Mouse (Mus musculus) c-Kit-positive CD71-negative TER-119-negative erythroid progenitor cells, embryonic 14.5 days (primary cell): ENCODE measurements around the gene Adam30.
"Not testable (repeated sequence)": the region's sequence is repeated elsewhere in the genome, so short reads cannot be mapped to it uniquely, and the experiment has no call there.

Experiments
- DNase-seq: peaks from one replicate; pipeline ENCODE4 v3.0.0-alpha.2; 2013; ENCODE audit warnings: low read depth

Adam30 gene

DNA sequence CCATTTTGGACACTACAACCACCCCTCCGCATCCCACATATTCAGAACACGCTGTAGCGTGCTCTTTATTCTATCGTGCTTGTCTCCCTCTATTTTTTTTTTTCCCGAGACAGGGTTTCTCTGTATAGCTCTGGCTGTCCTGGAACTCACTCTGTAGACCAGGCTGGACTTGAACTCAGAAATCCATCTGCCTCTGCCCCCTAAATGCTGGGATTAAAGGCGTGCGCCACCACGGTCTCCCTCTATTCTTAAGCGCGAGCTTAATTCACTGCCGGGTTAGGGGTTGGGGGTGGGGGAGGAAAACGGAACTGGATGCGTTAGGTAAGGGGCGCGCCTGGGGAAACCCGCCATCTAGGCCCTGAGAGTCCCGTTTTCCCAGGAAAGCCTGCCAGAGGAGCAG, at the start of gene Adam30:
Adam30 (plus strand) TSS at position 301 of the 400 bp plus-strand sequence.
- no peak for DNase-seq

- no peak for DNase-seq
These were observed 42.2 kb upstream of the Adam30 start for GRCm38 (mm10) chr3:98118252-98118651.

DNA sequence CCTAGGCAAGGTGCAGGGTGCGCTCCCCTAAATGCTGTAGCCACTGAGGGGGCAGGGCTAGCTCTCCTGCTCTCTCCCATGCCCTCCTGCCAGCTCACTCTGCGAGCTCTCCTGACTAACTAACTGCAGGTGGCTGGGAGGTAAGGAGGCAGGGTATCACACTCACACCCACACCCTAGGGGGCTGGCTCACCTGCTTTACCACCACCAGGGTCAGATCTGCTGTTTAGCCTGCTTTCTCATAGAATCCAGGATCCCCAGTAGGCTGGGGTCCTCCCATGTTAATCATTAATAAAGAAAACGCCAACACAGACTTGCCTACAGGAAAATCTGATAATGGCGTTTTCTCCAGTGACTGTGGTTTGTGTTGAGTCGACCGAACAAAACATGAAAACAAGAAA, 41.1 kb upstream of the Adam30 start:
- no peak for DNase-seq

GRCm38 (mm10) chr3:98120884-98121283, 39.5 kb upstream of the Adam30 start:
- no peak for DNase-seq

- no peak for DNase-seq
These were observed 32.7 kb upstream of the Adam30 start for GRCm38 (mm10) chr3:98127775-98128174.

DNA sequence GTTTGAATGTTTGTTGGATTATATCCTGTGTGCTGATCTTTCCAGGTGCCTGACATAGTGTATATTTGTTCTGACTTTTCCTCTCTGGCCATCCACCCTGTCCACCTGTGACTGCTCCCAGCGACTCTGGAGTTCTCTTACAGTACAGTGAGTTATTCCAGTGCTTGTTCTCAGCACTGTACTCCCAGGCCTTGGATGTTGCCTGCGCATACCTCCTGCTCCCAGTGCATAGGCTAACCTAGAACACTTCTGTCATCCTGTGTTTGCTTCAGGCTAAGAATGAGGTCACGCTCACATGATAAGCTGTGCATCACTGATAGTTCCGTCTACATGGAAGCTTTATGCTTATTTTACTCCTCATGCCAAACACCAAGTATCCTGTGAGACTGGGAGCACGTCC, 31.7 kb upstream of the Adam30 start:
- DNase-seq, result no peak

DNA sequence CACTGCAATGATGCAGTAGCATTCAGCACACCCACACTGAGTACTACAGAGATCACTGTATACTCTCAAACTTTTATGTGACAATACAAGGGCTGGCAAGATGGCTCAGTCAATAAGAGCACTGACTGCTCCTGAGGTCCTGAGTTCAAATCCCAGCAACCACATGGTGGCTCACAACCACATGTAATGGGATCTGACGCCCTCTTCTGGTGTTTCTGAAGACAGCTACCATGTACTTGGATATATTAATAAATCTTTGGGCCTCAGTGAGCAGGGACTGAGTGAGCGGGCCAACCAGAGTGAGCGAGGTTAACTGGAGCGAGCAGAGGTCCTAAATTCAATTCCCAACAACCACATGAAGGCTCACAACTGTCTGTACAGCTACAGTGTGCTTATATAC, 28.3 kb upstream of the Adam30 start:
- not testable (repeated sequence) for DNase-seq

DNA sequence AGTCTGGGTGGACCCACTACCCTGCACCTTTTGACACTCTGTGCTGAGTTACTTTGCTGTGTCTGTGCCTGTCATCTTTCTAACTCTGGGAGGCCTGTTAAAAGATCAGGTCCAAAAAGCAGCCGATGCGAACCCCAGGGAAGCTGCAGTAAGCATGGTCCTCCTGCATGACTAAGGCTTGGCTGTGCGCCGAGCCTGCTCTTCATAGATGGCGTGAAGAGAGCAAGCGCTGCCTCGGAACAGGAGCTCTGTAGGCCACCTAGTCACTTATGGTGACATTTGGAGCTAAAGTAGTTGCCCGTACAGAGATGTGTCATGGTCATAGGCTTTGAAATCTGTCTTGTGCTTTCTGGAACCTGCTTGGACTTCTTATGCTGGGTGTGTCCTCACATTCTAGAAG, 27.8 kb upstream of the Adam30 start:
- no peak for DNase-seq

- DNase-seq, result no peak
These were observed 19.0 kb upstream of the Adam30 start for GRCm38 (mm10) chr3:98141456-98141855.

- DNase-seq, result no peak
These were observed 17.6 kb upstream of the Adam30 start for GRCm38 (mm10) chr3:98142862-98143261.

DNA sequence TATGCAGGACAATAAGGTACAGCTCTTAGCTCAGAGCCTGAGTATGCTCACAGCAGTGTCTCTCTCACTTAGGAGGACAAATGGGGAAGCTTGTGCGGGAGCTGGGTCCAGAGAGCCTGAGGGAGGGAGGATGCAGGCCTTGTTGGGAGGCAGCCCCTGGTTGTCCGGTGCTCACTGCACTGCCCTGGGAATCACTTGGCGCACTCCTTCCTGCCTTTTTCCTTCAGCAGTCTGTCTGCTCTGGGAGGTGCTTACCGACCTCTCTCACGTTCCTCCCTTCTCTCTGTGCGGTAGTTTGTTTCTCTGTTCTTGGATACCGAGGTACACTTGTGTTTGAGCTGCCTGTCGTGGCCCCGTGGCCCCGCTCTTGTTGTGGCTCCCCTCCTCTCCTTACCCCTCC, 15.2 kb upstream of the Adam30 start:
- DNase-seq, result no peak

GRCm38 (mm10) chr3:98146471-98147410, 13.7 kb upstream of the Adam30 start:
- no peak for DNase-seq

DNA sequence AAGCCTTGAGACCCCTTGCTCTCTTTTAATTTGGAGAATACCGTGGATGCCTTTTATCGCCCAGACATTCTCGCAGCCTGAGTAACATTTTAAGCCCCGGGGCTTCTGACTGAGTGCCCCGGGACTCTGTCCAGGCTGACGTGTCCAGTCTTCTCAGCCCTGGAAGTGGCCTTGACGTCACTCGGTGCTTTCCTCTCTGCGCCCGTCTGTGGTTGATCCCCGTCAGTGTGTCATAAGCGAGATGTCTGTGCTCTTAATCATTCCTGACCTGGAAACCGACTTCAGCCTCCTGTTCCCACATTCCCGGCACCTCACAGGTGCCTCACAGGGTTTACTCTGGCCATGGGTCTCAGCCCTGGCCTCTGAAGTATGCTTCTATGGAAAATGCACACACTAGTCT, 12.7 kb upstream of the Adam30 start:
- no peak for DNase-seq

- no peak for DNase-seq
These were observed 10.5 kb upstream of the Adam30 start for GRCm38 (mm10) chr3:98149881-98150280.

- DNase-seq, result no peak
These were observed 9.4 kb upstream of the Adam30 start for GRCm38 (mm10) chr3:98151016-98151415.

DNA sequence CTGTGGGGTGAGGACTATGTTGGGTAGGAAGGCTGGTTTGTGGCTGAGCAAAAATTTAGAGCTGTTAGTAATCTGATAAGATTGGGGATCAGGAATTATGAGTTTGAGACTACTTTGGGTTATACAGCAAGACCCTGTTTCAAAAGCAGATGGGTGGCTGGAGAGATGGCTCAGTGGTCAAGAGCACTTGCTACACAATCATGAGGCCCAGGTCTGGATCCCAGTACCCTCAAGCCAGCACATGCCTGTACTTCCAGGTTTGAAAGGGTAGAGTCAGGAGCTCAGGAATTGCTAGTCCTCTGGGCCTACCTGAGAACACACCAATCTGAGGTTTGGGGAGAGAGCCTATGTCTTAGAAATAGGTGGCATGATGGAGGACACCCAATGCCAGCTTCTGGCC, 7.0 kb upstream of the Adam30 start:
- no peak for DNase-seq

GRCm38 (mm10) chr3:98156158-98156557, 4.3 kb upstream of the Adam30 start:
- no peak for DNase-seq

GRCm38 (mm10) chr3:98157073-98157472, 3.4 kb upstream of the Adam30 start:
- peak; percentile 12 for DNase-seq

DNA sequence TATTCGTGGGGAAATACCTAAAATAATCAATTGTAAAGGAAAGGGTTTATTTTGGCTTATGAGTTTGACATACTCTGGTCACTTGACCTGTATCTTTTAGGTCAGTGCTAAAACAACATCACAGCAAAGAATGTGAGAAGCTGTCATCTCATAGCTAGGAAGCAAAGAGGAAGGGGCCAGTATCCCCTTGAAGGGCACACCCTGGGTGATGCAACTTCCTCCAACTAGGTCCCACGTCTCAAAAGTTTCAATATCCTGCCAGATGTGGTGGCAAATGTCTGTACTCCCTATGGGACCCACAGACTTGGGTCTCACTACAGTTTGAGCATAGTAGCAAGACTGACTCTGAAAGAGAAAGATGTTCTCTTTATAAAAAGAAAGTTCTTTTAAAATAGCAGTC, 2.8 kb upstream of the Adam30 start:
- peak; percentile 19 for DNase-seq

GRCm38 (mm10) chr3:98158646-98159045, 1.8 kb upstream of the Adam30 start:
- no peak for DNase-seq

- no peak for DNase-seq
These were observed 1.1 kb upstream of the Adam30 start for GRCm38 (mm10) chr3:98159289-98159688.

- no peak for DNase-seq
These were observed 17.9 kb downstream of the Adam30 start for GRCm38 (mm10) chr3:98178340-98178739.

DNA sequence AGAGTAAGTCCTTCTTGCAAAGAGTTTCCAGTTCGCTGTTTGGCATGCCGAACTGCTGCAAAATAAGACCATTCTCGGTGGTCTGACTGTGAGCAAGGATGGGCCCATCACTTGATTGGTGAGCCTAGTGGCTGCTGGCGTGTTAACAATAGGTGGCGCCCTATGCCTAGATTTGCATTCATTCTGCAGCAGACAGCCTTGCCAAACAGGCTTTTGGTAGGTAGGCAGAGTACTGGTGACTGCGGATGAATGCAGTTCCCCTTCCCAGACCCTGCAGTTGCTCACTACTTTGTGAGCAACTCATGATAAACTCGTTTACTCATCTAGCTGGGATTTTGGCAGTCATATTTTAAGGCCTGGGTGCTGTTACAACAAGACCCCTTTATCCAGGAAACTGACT, 20.4 kb downstream of the Adam30 start:
- peak; percentile 12 for DNase-seq

- no peak for DNase-seq
These were observed 24.8 kb downstream of the Adam30 start for GRCm38 (mm10) chr3:98185163-98185714.
